Mouse (Mus musculus) urinary bladder, postnatal 25 days (tissue): ENCODE measurements around the gene Mad2l2.
A peak's percentile ranks its signal among the peaks of the same experiment; 100 is the strongest.

ENCODE experiments used
- DNase-seq: peaks from one replicate; pipeline ENCODE4 v3.0.0; 2022; ENCODE audit warnings: low spot score

Mad2l2 gene

GRCm38 (mm10) chr4:148143721-148144120 lies 13.5 kb downstream of the Mad2l2 start:
- no peak for DNase-seq

- DNase-seq, result no peak
These were observed 17.5 kb downstream of the Mad2l2 start for GRCm38 (mm10) chr4:148147714-148148113.

- no peak for DNase-seq
These were observed 19.4 kb downstream of the Mad2l2 start for GRCm38 (mm10) chr4:148149540-148149939.

GRCm38 (mm10) chr4:148150242-148150641 lies 20.1 kb downstream of the Mad2l2 start:
- DNase-seq, result no peak

- no peak for DNase-seq
These were observed 20.7 kb downstream of the Mad2l2 start for GRCm38 (mm10) chr4:148150953-148151266.

- DNase-seq, result peak; percentile 81
These were observed 21.3 kb downstream of the Mad2l2 start, which contains the start of gene Fbxo6 for GRCm38 (mm10) chr4:148151267-148152168. Gene Fbxo6 (minus strand): TSS chr4:148152140.

GRCm38 (mm10) chr4:148152547-148152946 lies 22.4 kb downstream of the Mad2l2 start:
- no peak for DNase-seq

GRCm38 (mm10) chr4:148154006-148154405 lies 23.8 kb downstream of the Mad2l2 start:
- no peak for DNase-seq

GRCm38 (mm10) chr4:148154982-148155381 lies 24.8 kb downstream of the Mad2l2 start:
- no peak for DNase-seq

GRCm38 (mm10) chr4:148158436-148159348 lies 28.5 kb downstream of the Mad2l2 start:
- DNase-seq, result no peak

GRCm38 (mm10) chr4:148159544-148160435 lies 29.6 kb downstream of the Mad2l2 start:
- peak; percentile 84 for DNase-seq

GRCm38 (mm10) chr4:148160436-148161390 lies 30.5 kb downstream of the Mad2l2 start, which contains the start of the genes Fbxo44 and Fbxo2:
Gene Fbxo44 (minus strand): TSS chr4:148160482.
Gene Fbxo2 (plus strand): TSS chr4:148160621.
- DNase-seq, result no peak

GRCm38 (mm10) chr4:148164002-148164439 lies 33.8 kb downstream of the Mad2l2 start:
- DNase-seq, result peak; percentile 63

- no peak for DNase-seq
These were observed 34.3 kb downstream of the Mad2l2 start for GRCm38 (mm10) chr4:148164461-148164860.

GRCm38 (mm10) chr4:148165551-148165950 lies 35.4 kb downstream of the Mad2l2 start:
- no peak for DNase-seq

GRCm38 (mm10) chr4:148166431-148166830 lies 36.2 kb downstream of the Mad2l2 start:
- DNase-seq, result no peak

GRCm38 (mm10) chr4:148166986-148167385 lies 36.8 kb downstream of the Mad2l2 start:
- DNase-seq, result peak; percentile 77

- peak; percentile 61 for DNase-seq
These were observed 38.1 kb downstream of the Mad2l2 start for GRCm38 (mm10) chr4:148168287-148168686.

- DNase-seq, result no peak
These were observed 39.4 kb downstream of the Mad2l2 start for GRCm38 (mm10) chr4:148169586-148169985.

GRCm38 (mm10) chr4:148170842-148171241 lies 40.7 kb downstream of the Mad2l2 start:
- DNase-seq, result peak; percentile 48
